Mouse (Mus musculus) small intestine, adult 2 months (tissue): Measurements from ENCODE around the gene Nfia.

ENCODE experiments used
- CTCF ChIP-seq: fragments of 200-500 bp; IDR thresholded peaks from 2 replicates; pipeline ENCODE4 v1.5.1; 2012; ENCODE audit warnings: low read depth, mild to moderate bottlenecking, control low read depth, inconsistent platforms, low read length, moderate library complexity, mixed read lengths; ENCODE audit not compliant: insufficient replicate concordance, insufficient read length; ENCODE audit errors: extremely low read depth
- POLR2A ChIP-seq: fragments of 200-500 bp; IDR thresholded peaks from 2 replicates; pipeline ENCODE4 v1.6.1; 2012; ENCODE audit warnings: low read depth, mild to moderate bottlenecking, control low read depth, inconsistent platforms, low read length, moderate library complexity

DNA sequence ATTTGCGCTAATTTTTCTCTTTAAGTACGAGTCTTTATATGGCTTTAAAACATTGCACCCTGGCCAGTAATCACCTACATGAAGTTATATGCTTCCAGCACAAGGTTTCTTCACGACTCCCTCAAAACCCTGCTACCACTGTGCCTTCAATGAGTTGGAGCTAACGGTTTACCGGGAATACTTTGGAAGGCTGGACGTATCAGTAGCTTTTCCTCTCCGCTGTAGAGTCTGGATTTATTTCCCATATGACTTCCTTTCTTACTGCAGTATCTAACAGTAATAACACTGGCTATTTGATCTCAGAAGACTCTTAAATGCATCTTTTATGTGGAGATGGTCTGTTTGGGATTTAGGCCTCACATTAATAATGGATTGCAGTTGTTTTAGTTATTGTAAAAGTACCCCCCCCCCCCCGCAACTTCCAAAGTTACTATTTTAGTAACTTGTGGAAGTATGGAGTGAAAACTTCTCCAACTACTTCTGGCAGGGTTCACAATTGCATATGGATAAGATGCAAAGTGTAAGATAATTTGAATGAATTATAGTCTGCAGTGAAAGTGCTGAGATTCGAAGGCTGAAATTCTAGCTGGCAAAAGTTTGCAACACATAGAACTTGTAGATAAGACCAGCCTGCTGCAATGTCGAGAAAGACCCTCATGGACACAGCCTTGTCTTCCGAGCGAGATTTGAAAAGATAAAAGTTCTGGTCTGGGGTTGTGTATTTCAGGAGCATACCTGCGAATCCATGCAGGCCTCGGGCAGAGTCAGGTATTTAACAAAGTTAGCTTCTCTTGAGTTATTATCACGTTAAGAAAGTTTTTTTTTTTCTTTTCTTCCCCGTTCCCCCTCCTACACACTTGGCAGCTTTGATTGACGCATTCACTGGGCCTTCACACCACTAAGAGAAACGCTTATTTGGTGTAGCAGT lies 6.7 kb downstream of the Nfia start:
- TF ChIP-seq POLR2A = no peak
- TF ChIP-seq CTCF = no peak
